Mouse (Mus musculus): ENCODE data around the gene Fam189a1. TPM values are rescaled to one million over a fixed set of nuclear protein-coding genes. Genes with fewer than 3 reads are reported as not detected.

Fam189a1 gene
- total and polyA plus RNA-seq, 3 experiments: not detected

DNA sequence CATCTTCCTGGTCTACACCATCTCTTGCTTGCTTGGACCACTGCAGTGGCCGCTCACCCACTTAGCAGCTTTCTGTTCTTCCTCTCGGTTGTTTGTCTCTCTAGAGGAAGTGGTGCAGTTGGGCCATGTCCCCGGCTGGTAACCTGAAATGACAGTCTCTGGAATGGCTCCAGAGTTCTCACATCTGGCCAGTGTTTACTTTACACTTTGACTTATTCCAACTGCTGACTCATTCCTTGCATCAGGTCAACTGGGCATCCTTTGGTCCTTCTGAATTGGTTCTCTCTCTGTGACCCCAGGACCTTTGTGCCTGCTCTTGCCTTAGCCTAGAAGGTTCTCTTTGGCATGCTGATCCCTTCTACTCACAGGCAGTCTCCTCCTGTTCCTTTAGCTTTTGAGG, 427.6 kb downstream of the Fam189a1 start:
- DNase-seq (ENCODE audit: low read depth, low spot score): no peak
- no peaks in the 10 kb centered on the region for H3K79me2 ChIP-seq (ENCODE audit: control insufficient read depth, insufficient read depth, low read length, poor library complexity)
- no peak overlapping the region for H3K27ac ChIP-seq (ENCODE audit: control insufficient read depth, low read depth, low read length)
- H3K9ac ChIP-seq (ENCODE audit: control insufficient read depth, low read depth, low read length, poor library complexity, severe bottlenecking): no peak overlapping the region
- no peak for TF ChIP-seq ETS1 (IDR thresholded peaks at IDR 0.05; ENCODE audit: low read depth, low read length)
- TF ChIP-seq CHD2 (IDR thresholded peaks at IDR 0.05; ENCODE audit: low read length): no peak
- no peak for TF ChIP-seq POLR2AphosphoS2 (IDR thresholded peaks at IDR 0.05; ENCODE audit: low read length)
- TF ChIP-seq USF1 (IDR thresholded peaks at IDR 0.05; ENCODE audit: low read depth, low read length): no peak
- TF ChIP-seq GATA1 (IDR thresholded peaks at IDR 0.05; ENCODE audit: low read depth, low read length): no peak
- TF ChIP-seq MAX (IDR thresholded peaks at IDR 0.05; ENCODE audit: low read length): no peak
- no peak for TF ChIP-seq KAT2A (conservative IDR thresholded peaks at IDR 0.05; ENCODE audit: low read depth, low read length)
- TF ChIP-seq NRF1 (IDR thresholded peaks at IDR 0.05; ENCODE audit: insufficient read depth, low read depth, low read length, poor library complexity, severe bottlenecking): no peak
- no peaks in the 10 kb centered on the region for H3K4me1 ChIP-seq (ENCODE audit: control insufficient read depth in 1 of 2, insufficient read depth in 2 of 2, low read length in 2 of 2)
- no peaks in the 10 kb centered on the region for H3K36me3 ChIP-seq (ENCODE audit: control insufficient read depth in 1 of 2, insufficient read depth in 2 of 2, low read length in 2 of 2)
- H3K4me3 ChIP-seq (ENCODE audit: control insufficient read depth in 1 of 2, insufficient read depth in 1 of 2, low read depth in 2 of 2, low read length in 2 of 2): no peak overlapping the region
- no peaks in the 10 kb centered on the region for H3K9me3 ChIP-seq (replicated peaks; ENCODE audit: insufficient read depth, low read length)
- H3K27me3 ChIP-seq (ENCODE audit: control insufficient read depth in 1 of 2, insufficient read depth in 2 of 2, low read length in 2 of 2): no peaks in the 10 kb centered on the region

GRCm38 (mm10) chr7:64728181-64728591, 428.2 kb downstream of the Fam189a1 start:
- H3K79me2 ChIP-seq (ENCODE audit: control insufficient read depth, insufficient read depth, low read length, poor library complexity): no peaks in the 10 kb centered on the region
- H3K9ac ChIP-seq (ENCODE audit: control insufficient read depth, low read depth, low read length, poor library complexity, severe bottlenecking): no peak overlapping the region
- no peaks in the 10 kb centered on the region for H3K27me3 ChIP-seq (ENCODE audit: control insufficient read depth in 1 of 2, insufficient read depth in 2 of 2, low read length in 2 of 2)
- H3K9me3 ChIP-seq (replicated peaks; ENCODE audit: insufficient read depth, low read length): no peaks in the 10 kb centered on the region
- TF ChIP-seq CHD1 (IDR thresholded peaks at IDR 0.05; ENCODE audit: low read depth, low read length) (no peak), MYB (IDR thresholded peaks at IDR 0.05; ENCODE audit: low read depth, low read length) (no peak), CTCF (IDR thresholded peaks at IDR 0.05 in 2 of 3, conservative IDR thresholded peaks at IDR 0.05 in 1 of 3; ENCODE audit: control insufficient read depth in 1 of 3, insufficient read depth in 1 of 3, low read depth in 2 of 3, low read length in 3 of 3, poor library complexity in 1 of 3, severe bottlenecking in 1 of 3) (no peak), RCOR1 (IDR thresholded peaks at IDR 0.05; ENCODE audit: low read depth, low read length) (no peak), KAT2A (conservative IDR thresholded peaks at IDR 0.05; ENCODE audit: low read depth, low read length) (no peak), GABPA (IDR thresholded peaks at IDR 0.05; ENCODE audit: low read depth, low read length) (no peak), MAFK (IDR thresholded peaks at IDR 0.05; ENCODE audit: borderline replicate concordance, low read depth, low read length) (no peak), USF1 (IDR thresholded peaks at IDR 0.05; ENCODE audit: low read depth, low read length) (no peak), ZC3H11A (IDR thresholded peaks at IDR 0.05; ENCODE audit: low read depth, low read length) (no peak), ELF1 (IDR thresholded peaks at IDR 0.05; ENCODE audit: low read depth, low read length) (no peak), E2F4 (IDR thresholded peaks at IDR 0.05; ENCODE audit: borderline replicate concordance, low read depth, low read length) (no peak), MEF2A (IDR thresholded peaks at IDR 0.05; ENCODE audit: extremely low read depth, insufficient replicate concordance, low read depth, low read length, poor library complexity, severe bottlenecking) (no peak), JUND (IDR thresholded peaks at IDR 0.05; ENCODE audit: low read depth, low read length) (no peak), TAL1 (IDR thresholded peaks at IDR 0.05; ENCODE audit: low read length) (no peak)
- H3K27ac ChIP-seq (ENCODE audit: control insufficient read depth, low read depth, low read length): no peak overlapping the region
- no peaks in the 10 kb centered on the region for H3K4me1 ChIP-seq (ENCODE audit: control insufficient read depth in 1 of 2, insufficient read depth in 2 of 2, low read length in 2 of 2)
- no peaks in the 10 kb centered on the region for H3K36me3 ChIP-seq (ENCODE audit: control insufficient read depth in 1 of 2, insufficient read depth in 2 of 2, low read length in 2 of 2)
- DNase-seq (ENCODE audit: low read depth, low spot score): no peak
- no peak overlapping the region for H3K4me3 ChIP-seq (ENCODE audit: control insufficient read depth in 1 of 2, insufficient read depth in 1 of 2, low read depth in 2 of 2, low read length in 2 of 2)
